Mouse (Mus musculus) thymus, adult 18-20 months (tissue): ENCODE measurements around the gene Crhr1.
A peak's percentile ranks its signal among the peaks of the same experiment; 100 is the strongest.

Source experiments
- DNase-seq, 2 experiments: peaks; one replicate each; pipeline ENCODE4 v3.0.0; 2022; ENCODE audit warnings: mixed read lengths in 2 of 2

Gene Crhr1

GRCm38 (mm10) chr11:104132580-104133441 lies at the start of gene Crhr1:
Gene Crhr1, plus strand, starts transcription at chr11:104132855.
- no peak for DNase-seq

- DNase-seq, result no peak
Observed at GRCm38 (mm10) chr11:104083248-104083647, 49.4 kb upstream of the Crhr1 start.

- no peak for DNase-seq
Observed at GRCm38 (mm10) chr11:104083716-104084115, 48.9 kb upstream of the Crhr1 start.

- no peak for DNase-seq
Observed at GRCm38 (mm10) chr11:104088519-104088918, 44.1 kb upstream of the Crhr1 start.

GRCm38 (mm10) chr11:104090769-104091168 lies 41.9 kb upstream of the Crhr1 start:
- no peak for DNase-seq

GRCm38 (mm10) chr11:104095151-104095550 lies 37.5 kb upstream of the Crhr1 start:
- DNase-seq, result no peak

- no peak for DNase-seq
Observed at GRCm38 (mm10) chr11:104096536-104096935, 36.1 kb upstream of the Crhr1 start.

- DNase-seq, result no peak
Observed at GRCm38 (mm10) chr11:104099542-104099941, 33.1 kb upstream of the Crhr1 start.

- no peak for DNase-seq
Observed at GRCm38 (mm10) chr11:104102641-104103040, 30.0 kb upstream of the Crhr1 start.

GRCm38 (mm10) chr11:104106329-104106728 lies 26.3 kb upstream of the Crhr1 start:
- no peak for DNase-seq

GRCm38 (mm10) chr11:104106969-104107368 lies 25.7 kb upstream of the Crhr1 start:
- no peak for DNase-seq

GRCm38 (mm10) chr11:104110366-104110765 lies 22.3 kb upstream of the Crhr1 start:
- DNase-seq, result no peak

GRCm38 (mm10) chr11:104111851-104112250 lies 20.8 kb upstream of the Crhr1 start:
- DNase-seq, result no peak

- DNase-seq, result no peak
Observed at GRCm38 (mm10) chr11:104113699-104114098, 19.0 kb upstream of the Crhr1 start.

- peak in 1 of 2 experiments; percentile 5 for DNase-seq
Observed at GRCm38 (mm10) chr11:104114690-104115089, 18.0 kb upstream of the Crhr1 start.

GRCm38 (mm10) chr11:104118356-104118755 lies 14.3 kb upstream of the Crhr1 start:
- no peak for DNase-seq

- no peak for DNase-seq
Observed at GRCm38 (mm10) chr11:104122966-104123365, 9.7 kb upstream of the Crhr1 start.

GRCm38 (mm10) chr11:104123479-104123878 lies 9.2 kb upstream of the Crhr1 start:
- DNase-seq, result no peak

- DNase-seq, result no peak
Observed at GRCm38 (mm10) chr11:104124582-104124981, 8.1 kb upstream of the Crhr1 start.

GRCm38 (mm10) chr11:104129466-104129865 lies 3.2 kb upstream of the Crhr1 start:
- DNase-seq, result no peak

GRCm38 (mm10) chr11:104130721-104131647 lies 1.7 kb upstream of the Crhr1 start:
- no peak for DNase-seq

GRCm38 (mm10) chr11:104131756-104132155 lies 899 bp upstream of the Crhr1 start:
- DNase-seq, result no peak

- DNase-seq, result no peak
Observed at GRCm38 (mm10) chr11:104133442-104133983, 858 bp downstream of the Crhr1 start.
